Mouse (Mus musculus) midbrain, postnatal 0 days (tissue): Measurements from ENCODE around the gene Pcnx3. TPM values are rescaled to one million over a fixed set of nuclear protein-coding genes. Genes with fewer than 3 reads are reported as not detected.

Experiments used
- ATAC-seq: fragments of 200-750 bp; cut with Nextera tagmentation; 2 replicates; pipeline ENCODE4 v1.8.0; 2017; ENCODE audit warnings: moderate number of reproducible peaks, mild to moderate bottlenecking, moderate TSS enrichment, moderate library complexity; ENCODE audit not compliant: low FRiP score
- DNase-seq: peaks from one replicate; pipeline ENCODE4 v3.0.0-alpha.2; 2015; ENCODE audit warnings: low spot score
- H3K27ac ChIP-seq: fragments of 300-500 bp; sonication (generic); 2 replicates; pipeline ENCODE4 v1.5.1; 2014; ENCODE audit warnings: low read depth, mild to moderate bottlenecking, low read length, mixed read lengths
- H3K27me3 ChIP-seq: fragments of 300-500 bp; sonication (generic); 2 replicates; pipeline ENCODE4 v1.6.1; 2014; ENCODE audit warnings: low read length, control low read depth, mixed read lengths; ENCODE audit not compliant: insufficient read depth
- H3K36me3 ChIP-seq: fragments of 300-500 bp; sonication (generic); 2 replicates; pipeline ENCODE4 v1.6.1; 2014; ENCODE audit warnings: low read length, control low read depth, mixed read lengths; ENCODE audit not compliant: insufficient read depth
- H3K4me1 ChIP-seq: fragments of 300-500 bp; sonication (generic); 2 replicates; pipeline ENCODE4 v1.6.1; 2014; ENCODE audit warnings: mild to moderate bottlenecking, control low read depth, antibody characterized with exemption, low read length, mixed read lengths; ENCODE audit not compliant: insufficient read depth
- H3K4me2 ChIP-seq: fragments of 300-500 bp; sonication (generic); 2 replicates; pipeline ENCODE4 v1.6.1; 2014; ENCODE audit warnings: low read depth, mild to moderate bottlenecking, low read length, mixed read lengths; ENCODE audit not compliant: poor library complexity, severe bottlenecking
- H3K4me3 ChIP-seq: fragments of 300-500 bp; sonication (generic); 2 replicates; pipeline ENCODE4 v1.5.1; 2014; ENCODE audit warnings: low read depth, mild to moderate bottlenecking, low read length, moderate library complexity
- H3K9ac ChIP-seq: fragments of 300-500 bp; sonication (generic); replicated peaks from 2 replicates; pipeline ENCODE4 v1.6.1; 2014; ENCODE audit warnings: mild to moderate bottlenecking, low read length, moderate library complexity, mixed read lengths; ENCODE audit not compliant: poor library complexity, severe bottlenecking
- H3K9me3 ChIP-seq: fragments of 300-500 bp; sonication (generic); 2 replicates; pipeline ENCODE4 v1.6.1; 2016; ENCODE audit warnings: low read length, control low read depth
- CTCF ChIP-seq: IDR thresholded peaks from 2 replicates; pipeline ENCODE4 v1.5.1; 2016; ENCODE audit warnings: antibody characterized with exemption, mild to moderate bottlenecking
- WGBS: fragments of 180-500 bp; shearing (Covaris S2); extraction: QIAGEN DNeasy Blood & Tissue Kit; methylation state at CpG from one replicate; pipeline ENCODE4 v1.1.7; 2014; 5-methylcytosine and 5-hydroxymethylcytosine counted together
- polyA plus RNA-seq: library from polyadenylated mRNA; unstranded; fragments of >200 nt; fragmentation: Nextera tagmentation; extraction: Ambion mirVana; gene quantifications from 2 replicates; pipeline ENCODE4 v1.2.1, GENCODE M21; 2015
- total RNA-seq: library from RNA; depleted of rRNA; stranded (reverse); fragments of >200 nt; gene quantifications from 2 replicates; pipeline ENCODE4 v1.2.3, GENCODE M21; 2014

Gene Pcnx3
- total and polyA plus RNA-seq, 2 experiments from 2014 or later: 19.1 to 103 TPM

GRCm38 (mm10) chr19:5724549-5724941, 35.8 kb upstream of the Pcnx3 start:
- H3K9me3 ChIP-seq: no peaks in the 10 kb centered on the region
- no peak overlapping the region for H3K27ac ChIP-seq
- peaks cover 37% of the 10 kb centered on the region for H3K36me3 ChIP-seq
- 71% methylated on average over 7 of the region's 7 CpGs for WGBS
- DNase-seq (no peak), ATAC-seq (no peak)
- H3K4me2 ChIP-seq: no peak overlapping the region; the same call in 1 of the 2 replicates
- no peaks in the 10 kb centered on the region for H3K27me3 ChIP-seq
- H3K9ac ChIP-seq: peak overlapping the region; percentile 36; the same call in 1 of the 2 replicates
- TF ChIP-seq CTCF: no peak
- H3K4me1 ChIP-seq: peaks cover 19% of the 10 kb centered on the region; the same call in 1 of the 2 replicates
- H3K4me3 ChIP-seq: no peak overlapping the region

GRCm38 (mm10) chr19:5723934-5724548, 35.3 kb upstream of the Pcnx3 start:
- DNase-seq: no peak

GRCm38 (mm10) chr19:5722848-5723425, 34.2 kb upstream of the Pcnx3 start:
- no peak for ATAC-seq
- WGBS: 91% methylated on average over 7 of the region's 7 CpGs
- H3K4me1 ChIP-seq: peaks cover 19% of the 10 kb centered on the region; the same call in 1 of the 2 replicates
- no peak overlapping the region for H3K4me2 ChIP-seq
- H3K9ac ChIP-seq: no peak overlapping the region
- H3K36me3 ChIP-seq: peaks cover 46% of the 10 kb centered on the region
- H3K27me3 ChIP-seq: no peaks in the 10 kb centered on the region
- H3K9me3 ChIP-seq: no peaks in the 10 kb centered on the region
- H3K27ac ChIP-seq: no peak overlapping the region
- no peak overlapping the region for H3K4me3 ChIP-seq
- TF ChIP-seq CTCF: no peak
- no peak for DNase-seq

More at GRCm38 (mm10) chr19:5723934-5724548, 35.3 kb upstream of the Pcnx3 start:
- H3K4me1 ChIP-seq: peaks cover 19% of the 10 kb centered on the region; the same call in 1 of the 2 replicates
- no peak overlapping the region for H3K27ac ChIP-seq
- no peaks in the 10 kb centered on the region for H3K9me3 ChIP-seq
- 70% methylated on average over 4 of the region's 4 CpGs for WGBS
- TF ChIP-seq CTCF: no peak
- H3K4me2 ChIP-seq: no peak overlapping the region
- no peak overlapping the region for H3K9ac ChIP-seq
- H3K4me3 ChIP-seq: no peak overlapping the region
- H3K36me3 ChIP-seq: peaks cover 42% of the 10 kb centered on the region
- H3K27me3 ChIP-seq: no peaks in the 10 kb centered on the region
- ATAC-seq: no peak

GRCm38 (mm10) chr19:5721233-5721632, 32.5 kb upstream of the Pcnx3 start:
- no peak for ATAC-seq
- no peak overlapping the region for H3K27ac ChIP-seq
- no peak overlapping the region for H3K4me3 ChIP-seq
- H3K27me3 ChIP-seq: no peaks in the 10 kb centered on the region
- H3K9me3 ChIP-seq: no peaks in the 10 kb centered on the region
- H3K4me1 ChIP-seq: peaks cover 15% of the 10 kb centered on the region; the same call in 1 of the 2 replicates
- H3K9ac ChIP-seq: no peak overlapping the region
- no peak for DNase-seq
- WGBS: 89% methylated on average over 6 of the region's 6 CpGs
- no peak overlapping the region for H3K4me2 ChIP-seq
- TF ChIP-seq CTCF: no peak
- H3K36me3 ChIP-seq: peaks cover 46% of the 10 kb centered on the region

GRCm38 (mm10) chr19:5716955-5717354, 28.2 kb upstream of the Pcnx3 start:
- WGBS: 42% methylated on average over 10 of the region's 10 CpGs
- peak overlapping the region; percentile 43 for H3K4me3 ChIP-seq
- peak overlapping the region; percentile 74 for H3K4me2 ChIP-seq
- H3K36me3 ChIP-seq: peaks cover 37% of the 10 kb centered on the region
- DNase-seq: peak; percentile 22
- no peaks in the 10 kb centered on the region for H3K9me3 ChIP-seq
- no peak for ATAC-seq
- no peak overlapping the region; the same call in 1 of the 2 replicates for H3K9ac ChIP-seq
- peaks cover 13% of the 10 kb centered on the region; the same call in 1 of the 2 replicates for H3K4me1 ChIP-seq
- H3K27ac ChIP-seq: peak overlapping the region; percentile 65
- no peaks in the 10 kb centered on the region for H3K27me3 ChIP-seq
- no peak for TF ChIP-seq CTCF
